ENCODE assay signal across 8 mouse cellular contexts in genomic region chr14:76415781-76416301, GRCm38 (mm10). TPM values are rescaled to one million over a fixed set of nuclear protein-coding genes. Genes with fewer than 3 reads are reported as not detected.
DNase-seq lines count a peak whose midpoint lies in the region; ATAC-seq and TF ChIP-seq lines count a peak whose summit lies in the region.

No protein-coding gene starts in this region.

- DNase-seq in urinary bladder, adult 18-20 months (ENCODE audit: low spot score in 2 of 2): peak; percentile 11 to 54
- no peak for DNase-seq in urinary bladder, postnatal 10 days (ENCODE audit: low spot score)
- DNase-seq in embryo, embryonic 9.5 days (ENCODE audit: extremely low spot score): peak; percentile 67
- DNase-seq in heart, embryonic 10.5 days (ENCODE audit: low spot score): peak; percentile 80
- peak; percentile 59 for DNase-seq in liver, embryonic 11.5 days (ENCODE audit: low spot score)
- DNase-seq in midbrain, postnatal 0 days (ENCODE audit: low spot score): peak; percentile 67
- DNase-seq in testis, postnatal 10 days (ENCODE audit: low spot score): peak; percentile 73

- H3K4me1 ChIP-seq in heart, embryonic 10.5 days: peaks cover 50% of the 10 kb centered on the region
- peaks cover 49% of the 10 kb centered on the region for H3K4me1 ChIP-seq in kidney, embryonic 15.5 days
- peaks cover 26% of the 10 kb centered on the region for H3K4me1 ChIP-seq in liver, embryonic 11.5 days (replicated peaks; ENCODE audit: control insufficient read depth, insufficient read depth, low read length)
- peaks cover 27% of the 10 kb centered on the region for H3K4me1 ChIP-seq in midbrain, postnatal 0 days (ENCODE audit: insufficient read depth, low read length)

- under 1% methylated on average over 38 of the region's 38 CpGs for WGBS in heart, embryonic 10.5 days
- WGBS in kidney, embryonic 15.5 days: under 1% methylated on average over 33 of the region's 38 CpGs
- WGBS in liver, embryonic 11.5 days: 2% methylated on average over 35 of the region's 38 CpGs
- WGBS in midbrain, postnatal 0 days: 0% methylated on average over 28 of the region's 38 CpGs

- ATAC-seq in kidney, embryonic 15.5 days (replicated peaks; ENCODE audit: low FRiP score): peak; percentile 1; the same call in 1 of the 2 replicates
- ATAC-seq in liver, embryonic 11.5 days (replicated peaks; ENCODE audit: low FRiP score): 0 out of 2 replicates have a peak, but pooled peaks have one; percentile 3
- no peak for ATAC-seq in midbrain, postnatal 0 days (ENCODE audit: low FRiP score)

- peak overlapping the region; percentile 99 for H3K9ac ChIP-seq in kidney, embryonic 15.5 days
- peak overlapping the region; percentile 89 for H3K9ac ChIP-seq in liver, embryonic 11.5 days (ENCODE audit: low read depth, low read length)
- H3K9ac ChIP-seq in midbrain, postnatal 0 days (replicated peaks; ENCODE audit: low read length, poor library complexity, severe bottlenecking): peak overlapping the region; percentile 92

- H3K4me3 ChIP-seq in heart, embryonic 10.5 days: peak overlapping the region; percentile 95
- H3K4me3 ChIP-seq in kidney, embryonic 15.5 days (replicated peaks): peak overlapping the region; percentile 81
- peak overlapping the region; percentile 86 for H3K4me3 ChIP-seq in liver, embryonic 11.5 days (ENCODE audit: low read depth, low read length)
- peak overlapping the region; percentile 75 for H3K4me3 ChIP-seq in midbrain, postnatal 0 days (ENCODE audit: low read depth, low read length)

- no peak for TF ChIP-seq CTCF in midbrain, postnatal 0 days (IDR thresholded peaks at IDR 0.05)

- no peaks in the 10 kb centered on the region for H3K9me3 ChIP-seq in heart, embryonic 10.5 days
- no peaks in the 10 kb centered on the region for H3K9me3 ChIP-seq in kidney, embryonic 15.5 days (replicated peaks)
- H3K9me3 ChIP-seq in liver, embryonic 11.5 days (ENCODE audit: control insufficient read depth, low read length): no peaks in the 10 kb centered on the region
- H3K9me3 ChIP-seq in midbrain, postnatal 0 days (ENCODE audit: low read length): no peaks in the 10 kb centered on the region

- peak overlapping the region; percentile 94 for H3K4me2 ChIP-seq in kidney, embryonic 15.5 days
- peak overlapping the region; percentile 93 for H3K4me2 ChIP-seq in liver, embryonic 11.5 days
- H3K4me2 ChIP-seq in midbrain, postnatal 0 days (ENCODE audit: low read depth, low read length, poor library complexity, severe bottlenecking): peak overlapping the region; percentile 90

- peak overlapping the region; percentile 99 for H3K27ac ChIP-seq in heart, embryonic 10.5 days
- peak overlapping the region; percentile 99 for H3K27ac ChIP-seq in kidney, embryonic 15.5 days
- H3K27ac ChIP-seq in liver, embryonic 11.5 days (ENCODE audit: low read depth, low read length): peak overlapping the region; percentile 95
- H3K27ac ChIP-seq in midbrain, postnatal 0 days (ENCODE audit: low read depth, low read length): peak overlapping the region; percentile 98

- H3K36me3 ChIP-seq in heart, embryonic 10.5 days: peaks cover 22% of the 10 kb centered on the region
- H3K36me3 ChIP-seq in kidney, embryonic 15.5 days: peaks cover 31% of the 10 kb centered on the region
- H3K36me3 ChIP-seq in liver, embryonic 11.5 days (ENCODE audit: control insufficient read depth, insufficient read depth, low read length): peaks cover 15% of the 10 kb centered on the region; the same call in 1 of the 2 replicates
- H3K36me3 ChIP-seq in midbrain, postnatal 0 days (ENCODE audit: insufficient read depth, low read length): peaks cover 13% of the 10 kb centered on the region; the same call in 1 of the 2 replicates

- no peaks in the 10 kb centered on the region for H3K27me3 ChIP-seq in heart, embryonic 10.5 days (ENCODE audit: insufficient read depth, poor library complexity, severe bottlenecking)
- no peaks in the 10 kb centered on the region for H3K27me3 ChIP-seq in kidney, embryonic 15.5 days
- H3K27me3 ChIP-seq in liver, embryonic 11.5 days (replicated peaks; ENCODE audit: control insufficient read depth, insufficient read depth, low read length): 0 out of 2 replicates have a peak, but pooled peaks cover 2% of the 10 kb centered on the region
- no peaks in the 10 kb centered on the region for H3K27me3 ChIP-seq in midbrain, postnatal 0 days (ENCODE audit: insufficient read depth, low read length)

RNA-seq across cellular contexts. Expression of gene Tsc22d1, which starts 1.1 kb away (rescaled TPM):
- 371 and 402 TPM in 2 replicates for polyA plus RNA-seq in heart, embryonic 10.5 days (2016; fragmentation: Nextera tagmentation; extraction: Ambion mirVana)
- 721 and 908 TPM in 2 replicates for polyA plus RNA-seq in kidney, embryonic 15.5 days (2015; fragmentation: Nextera tagmentation; extraction: Ambion mirVana)
- 296 TPM in 2 replicates for polyA plus RNA-seq in liver, embryonic 11.5 days (2014; fragmentation: Nextera tagmentation; extraction: Ambion mirVana)
- total RNA-seq in midbrain, postnatal 0 days (2014; rRNA removed): 574 and 673 TPM in 2 replicates
- 603 and 649 TPM in 2 replicates for polyA plus RNA-seq in midbrain, postnatal 0 days (2015; fragmentation: Nextera tagmentation; extraction: Ambion mirVana)
